Mouse (Mus musculus) adipose tissue, adult 10 weeks (tissue): ENCODE results near the gene Ppp6r1. TPM values are rescaled to one million over a fixed set of nuclear protein-coding genes. Genes with fewer than 3 reads are reported as not detected.

Experiments
- polyA plus RNA-seq: library from polyadenylated mRNA; stranded (reverse); fragments of 350-450 nt; fragmentation: Illumina TruSeq; extraction: RNeasy Lipid Tissue Mini Kit (QIAGEN cat#74804); gene quantifications from one replicate; pipeline ENCODE4 v1.2.3, GENCODE M21; 2014; ENCODE audit warnings: low read depth, low replicate concordance

Ppp6r1 gene
- 72.5 TPM for polyA plus RNA-seq

GRCm38 (mm10) chr7:4658912-4659551, at the start of gene Ppp6r1:
Ppp6r1 (minus strand) TSS chr7:4659019.

DNA sequence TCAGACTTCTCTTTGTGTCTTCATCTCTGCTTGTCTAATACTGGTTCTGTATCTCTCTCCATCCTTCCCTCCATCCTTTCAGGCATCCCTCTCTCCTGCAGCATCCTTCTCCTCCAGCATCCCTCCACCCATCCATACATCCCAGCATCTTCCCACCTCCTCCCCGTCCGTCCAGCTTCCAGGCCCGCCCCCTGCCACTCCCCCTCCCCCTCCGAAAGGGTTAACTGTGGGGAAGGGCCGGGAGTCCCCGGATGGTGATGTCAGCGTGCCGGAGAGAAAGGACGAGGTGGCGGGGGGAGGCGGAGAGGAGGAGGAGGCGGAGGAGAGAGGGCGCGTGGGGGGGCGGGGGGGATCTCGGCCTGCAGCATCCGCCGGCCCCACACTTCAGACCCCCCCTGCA, 31.6 kb upstream of the Ppp6r1 start, which contains the start of gene Brsk1:
Brsk1 (plus strand) TSS at position 218 of the 400 bp plus-strand sequence.

DNA sequence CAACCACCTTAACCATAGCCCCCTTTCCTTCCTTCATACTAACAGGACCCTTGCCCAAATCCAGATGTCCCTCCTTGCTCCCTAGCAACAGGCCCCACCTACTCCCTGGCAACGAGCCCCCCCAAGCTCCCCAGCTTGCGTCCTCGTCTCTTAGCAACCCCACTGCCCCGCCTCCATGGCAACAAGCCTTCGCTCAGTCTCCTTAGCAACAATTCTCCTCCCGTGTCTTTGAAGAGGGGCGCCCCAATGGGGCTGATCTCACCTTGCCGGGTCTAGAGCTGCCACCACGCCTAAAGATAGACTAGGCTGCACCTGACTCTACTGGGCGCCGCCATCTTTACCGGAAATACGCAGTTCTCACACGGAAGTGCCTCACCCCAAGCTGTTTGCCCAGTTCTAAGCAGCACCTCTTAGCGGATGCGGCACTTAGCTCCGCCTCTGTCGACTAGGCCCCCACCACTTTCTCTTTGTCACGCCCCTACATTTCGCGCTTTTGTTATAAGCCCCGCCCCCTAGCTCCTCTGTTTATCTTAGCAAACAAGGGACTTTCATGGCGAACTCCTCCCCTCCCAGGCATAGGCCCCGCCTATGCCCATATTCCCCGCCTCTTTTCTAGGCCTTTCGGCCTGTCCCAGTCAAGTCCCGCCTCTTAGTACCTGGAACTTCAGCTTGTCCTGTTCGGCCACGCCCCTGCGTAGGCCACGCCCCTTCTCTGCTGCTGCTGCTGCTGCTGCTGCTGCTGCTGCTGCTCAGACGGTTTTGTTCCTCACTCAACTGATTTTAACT, 26.0 kb upstream of the Ppp6r1 start, which contains the start of gene Hspbp1:
Hspbp1 (minus strand) TSS at position 437 of the 786 bp plus-strand sequence.

DNA sequence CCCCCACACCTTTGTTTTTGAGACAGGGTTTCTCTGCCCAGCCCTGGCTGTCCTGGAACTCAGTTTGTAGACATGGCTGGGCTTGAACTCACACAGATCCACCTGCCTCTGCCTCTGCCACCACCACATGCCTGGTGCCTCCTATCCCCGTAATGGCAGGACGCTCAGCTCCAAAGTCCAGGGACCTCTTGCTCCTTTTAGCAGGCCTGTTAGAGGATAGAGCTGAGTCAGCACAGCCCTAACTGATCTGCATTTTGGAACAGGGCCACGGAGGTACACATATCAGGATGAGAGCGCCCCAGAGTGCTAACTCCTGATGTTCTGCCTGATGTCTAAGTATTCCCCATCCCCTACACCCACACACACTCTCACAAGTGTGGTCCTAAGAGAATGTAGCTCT, 27.8 kb downstream of the Ppp6r1 start, which contains the start of gene Tmem86b:
Tmem86b (minus strand) TSS at position 392 of the 400 bp plus-strand sequence.

GRCm38 (mm10) chr7:4603873-4604272, 54.9 kb downstream of the Ppp6r1 start, which contains the start of gene Ptprh:
Ptprh (minus strand) TSS chr7:4604041.

Other genes with a start within 250 kb of the Ppp6r1 start
- gene Rdh13, start 213.4 kb downstream of the Ppp6r1 start, polyA plus RNA-seq, result 11.0 TPM
- 11.0 TPM for gene Eps8l1, start 198.3 kb downstream of the Ppp6r1 start, polyA plus RNA-seq
- 100 TPM for gene Ppp1r12c, start 157.3 kb downstream of the Ppp6r1 start, polyA plus RNA-seq
- 19.6 TPM for gene Tnnt1, start 142.6 kb downstream of the Ppp6r1 start, polyA plus RNA-seq
- 4.8 TPM for gene Tnni3, start 134.8 kb downstream of the Ppp6r1 start, polyA plus RNA-seq
- gene Dnaaf3, start 126.6 kb downstream of the Ppp6r1 start, polyA plus RNA-seq, result 4.6 TPM
- 0.65 TPM for gene Syt5, start 111.5 kb downstream of the Ppp6r1 start, polyA plus RNA-seq
- gene Ptprh, start 55.0 kb downstream of the Ppp6r1 start, polyA plus RNA-seq, result not detected
- gene Tmem86b, start 27.6 kb downstream of the Ppp6r1 start, polyA plus RNA-seq, result 8.1 TPM
- gene Hspbp1, start 26.0 kb upstream of the Ppp6r1 start, polyA plus RNA-seq, result 25.7 TPM
- gene Brsk1, start 31.6 kb upstream of the Ppp6r1 start, polyA plus RNA-seq, result 3.5 TPM
- 0.60 TPM for gene Tmem150b, start 66.2 kb upstream of the Ppp6r1 start, polyA plus RNA-seq
- gene Kmt5c, start 81.1 kb upstream of the Ppp6r1 start, polyA plus RNA-seq, result 49.2 TPM
- gene Cox6b2, start 94.1 kb upstream of the Ppp6r1 start, polyA plus RNA-seq, result 28.9 TPM
- gene Fam71e2, start 112.3 kb upstream of the Ppp6r1 start, polyA plus RNA-seq, result 3.3 TPM
- 0.32 TPM for gene Il11, start 123.8 kb upstream of the Ppp6r1 start, polyA plus RNA-seq
- 2.2 TPM for gene Tmem190, start 123.9 kb upstream of the Ppp6r1 start, polyA plus RNA-seq
- gene Tmem238, start 130.6 kb upstream of the Ppp6r1 start, polyA plus RNA-seq, result 6.7 TPM
- gene Rpl28, start 133.9 kb upstream of the Ppp6r1 start, polyA plus RNA-seq, result 632 TPM
- gene Ube2s, start 153.6 kb upstream of the Ppp6r1 start, polyA plus RNA-seq, result 108 TPM
- gene Shisa7, start 185.7 kb upstream of the Ppp6r1 start, polyA plus RNA-seq, result 1.9 TPM
- 29.3 TPM for gene Isoc2b, start 211.2 kb upstream of the Ppp6r1 start, polyA plus RNA-seq
- 35.3 TPM for gene Isoc2a, start 218.1 kb upstream of the Ppp6r1 start, polyA plus RNA-seq
- gene Gm36210, start 247.5 kb upstream of the Ppp6r1 start, polyA plus RNA-seq, result not detected